Mouse (Mus musculus) cerebellum, adult 2 months (tissue): Measurements from ENCODE around the gene Samm50.

Experiments
- CTCF ChIP-seq: fragments of 200-500 bp; IDR thresholded peaks from 2 replicates; pipeline ENCODE4 v1.5.1; 2011; ENCODE audit warnings: low read depth, mild to moderate bottlenecking, control low read depth, low read length, moderate library complexity, borderline replicate concordance; ENCODE audit not compliant: insufficient read depth
- POLR2A ChIP-seq: fragments of 200-500 bp; IDR thresholded peaks from 2 replicates; pipeline ENCODE4 v1.6.1; 2011; ENCODE audit warnings: low read length, control low read depth, borderline replicate concordance; ENCODE audit not compliant: insufficient read depth

DNA sequence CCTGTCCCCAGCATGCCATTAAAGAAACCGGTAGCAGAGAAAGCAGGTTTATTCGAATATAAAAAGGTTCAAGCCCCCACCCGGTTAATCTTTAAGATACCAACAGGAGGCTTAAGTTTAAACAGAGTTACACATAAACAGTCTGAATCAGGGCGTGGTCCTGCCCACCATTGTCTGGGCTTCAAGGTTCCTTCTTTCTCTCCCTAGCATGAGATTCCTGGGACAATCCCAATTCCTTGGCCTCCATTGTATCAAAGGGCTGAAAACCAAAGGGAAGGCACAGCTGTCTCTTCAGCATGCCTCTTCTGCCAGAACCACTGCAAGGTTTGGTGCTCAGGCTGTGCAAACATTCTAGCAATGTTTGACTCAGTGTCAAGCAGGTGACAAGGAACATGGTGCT lies 5.8 kb upstream of the Samm50 start:
- TF ChIP-seq CTCF (no peak), POLR2A (no peak)
